Comparison of ENCODE assay signal across 8 mouse cellular contexts in genomic region chr17:26945824-26946495, GRCm38 (mm10). TPM values are rescaled to one million over a fixed set of nuclear protein-coding genes. Genes with fewer than 3 reads are reported as not detected.
A peak's percentile ranks its signal among the peaks of the same experiment; 100 is the strongest.
DNase-seq lines count a peak whose midpoint lies in the region; ATAC-seq and TF ChIP-seq lines count a peak whose summit lies in the region.

No protein-coding gene starts in this region.

- peak overlapping the region; percentile 50 for H3K4me3 ChIP-seq in limb, embryonic 13.5 days
- H3K4me3 ChIP-seq in small intestine, adult 2 months (ENCODE audit: low read depth, low read length) = peak overlapping the region; percentile 55

- no peak for TF ChIP-seq POLR2A in small intestine, adult 2 months (IDR thresholded peaks at IDR 0.05; ENCODE audit: low read depth, low read length)

- TF ChIP-seq CTCF in small intestine, adult 2 months (IDR thresholded peaks at IDR 0.05; ENCODE audit: extremely low read depth, insufficient read length, insufficient replicate concordance, low read depth, low read length) = no peak

- no peaks in the 10 kb centered on the region for H3K9me3 ChIP-seq in limb, embryonic 13.5 days

- H3K9ac ChIP-seq in limb, embryonic 13.5 days = peak overlapping the region; percentile 75

- H3K27ac ChIP-seq in limb, embryonic 13.5 days = peak overlapping the region; percentile 72
- H3K27ac ChIP-seq in small intestine, adult 2 months (ENCODE audit: insufficient read depth, low read depth, low read length) = no peak overlapping the region

- WGBS in limb, embryonic 13.5 days = 23% methylated on average over 13 of the region's 13 CpGs
- WGBS in small intestine, adult 2 months = 59% methylated on average over 13 of the region's 13 CpGs

- H3K4me1 ChIP-seq in limb, embryonic 13.5 days = peaks cover 58% of the 10 kb centered on the region
- H3K4me1 ChIP-seq in small intestine, adult 2 months (ENCODE audit: control insufficient read depth, insufficient read depth, insufficient read length, low read length) = peaks cover 15% of the 10 kb centered on the region

- no peaks in the 10 kb centered on the region for H3K27me3 ChIP-seq in limb, embryonic 13.5 days
- H3K27me3 ChIP-seq in small intestine, adult 2 months (ENCODE audit: control insufficient read depth, insufficient read depth, low read length) = no peaks in the 10 kb centered on the region; the same call in 1 of the 2 replicates

- ATAC-seq in limb, embryonic 13.5 days (ENCODE audit: low FRiP score, low read depth) = no peak

- peak overlapping the region; percentile 85 for H3K4me2 ChIP-seq in limb, embryonic 13.5 days (replicated peaks)

- DNase-seq in embryo, embryonic 10.5 days (ENCODE audit: low spot score) = peak; percentile 28
- DNase-seq in embryo, embryonic 10 days (ENCODE audit: low spot score) = no peak
- peak; percentile 59 to 68 for DNase-seq in right cerebral cortex, postnatal 10 days (ENCODE audit: low spot score in 2 of 2)
- no peak for DNase-seq in right cerebral cortex, adult 18-20 months
- DNase-seq in spleen, postnatal 14 days (ENCODE audit: low spot score in 2 of 2) = no peak
- DNase-seq in yolk sac, embryonic 10.5 days (ENCODE audit: low spot score) = no peak

- H3K36me3 ChIP-seq in limb, embryonic 13.5 days = no peaks in the 10 kb centered on the region
- H3K36me3 ChIP-seq in small intestine, adult 2 months (ENCODE audit: control insufficient read depth, insufficient read depth, low read length) = no peaks in the 10 kb centered on the region

RNA-seq across cellular contexts. Expression of gene Syngap1, which starts 4.9 kb away (rescaled TPM):
- polyA plus RNA-seq in limb, embryonic 13.5 days (2015; fragmentation: Nextera tagmentation; extraction: Ambion mirVana) = 3.6 and 4.4 TPM in 2 replicates
- 5.8 and 8.6 TPM in 2 replicates for polyA plus RNA-seq in small intestine, adult 2 months (2012; rRNA removed)

RNA-seq across cellular contexts. Expression of gene Cuta, which starts 6.6 kb away (rescaled TPM):
- 170 and 176 TPM in 2 replicates for polyA plus RNA-seq in limb, embryonic 13.5 days (2015; fragmentation: Nextera tagmentation; extraction: Ambion mirVana)
- 83.4 and 151 TPM in 2 replicates for polyA plus RNA-seq in small intestine, adult 2 months (2012; rRNA removed)

RNA-seq across cellular contexts. Expression of gene Phf1, which starts 13.1 kb away (rescaled TPM):
- 15.0 and 15.6 TPM in 2 replicates for polyA plus RNA-seq in limb, embryonic 13.5 days (2015; fragmentation: Nextera tagmentation; extraction: Ambion mirVana)
- polyA plus RNA-seq in small intestine, adult 2 months (2012; rRNA removed) = 35.6 and 67.1 TPM in 2 replicates

RNA-seq across cellular contexts. Expression of gene Zbtb9, which starts 27.0 kb away (rescaled TPM):
- 15.5 and 16.7 TPM in 2 replicates for polyA plus RNA-seq in limb, embryonic 13.5 days (2015; fragmentation: Nextera tagmentation; extraction: Ambion mirVana)
- 4.7 and 9.1 TPM in 2 replicates for polyA plus RNA-seq in small intestine, adult 2 months (2012; rRNA removed)

RNA-seq across cellular contexts. Expression of gene Kifc5b, which starts 29.1 kb away (rescaled TPM):
- polyA plus RNA-seq in limb, embryonic 13.5 days (2015; fragmentation: Nextera tagmentation; extraction: Ambion mirVana) = 9.0 and 9.6 TPM in 2 replicates
- polyA plus RNA-seq in small intestine, adult 2 months (2012; rRNA removed) = 2.5 and 3.7 TPM in 2 replicates

Comparison
In these comparisons a context has a peak if more than half of its experiments do, and no peak if none do; other contexts are left out.
1. DNase-seq: peak in embryo, embryonic 10.5 days (single experiment) and right cerebral cortex, postnatal 10 days (2 of 2); none in embryo, embryonic 10 days (single experiment), right cerebral cortex, adult 18-20 months (single experiment), spleen, postnatal 14 days (0 of 2) and yolk sac, embryonic 10.5 days (single experiment).